Mouse (Mus musculus): Measurements from ENCODE around the gene Focad. TPM values are rescaled to one million over a fixed set of nuclear protein-coding genes. Genes with fewer than 3 reads are reported as not detected.

The Focad gene
- polyA plus RNA-seq, 1 experiment from 2014 or later, result 14.1 TPM

DNA sequence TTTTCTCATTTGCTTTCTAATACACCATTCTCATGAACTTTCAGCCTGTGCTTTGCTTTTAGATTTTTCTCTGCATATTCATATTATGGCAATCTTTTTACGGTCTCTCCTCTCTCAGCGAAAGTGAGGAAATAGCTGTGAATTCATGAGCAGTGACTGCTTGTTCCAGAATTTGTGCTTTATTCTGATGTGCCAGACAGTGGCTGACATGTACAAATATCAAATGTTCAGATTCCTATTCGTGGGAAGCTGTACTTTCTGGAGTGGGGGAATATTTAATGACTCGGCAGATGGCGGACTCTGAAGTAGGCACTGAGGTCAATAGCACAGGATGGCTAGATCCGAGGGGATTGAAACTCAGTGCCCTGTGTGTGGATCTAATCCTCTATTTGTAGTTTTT is 65.3 kb downstream of the Focad start:
- Histone ChIP-seq H3K27me3 (ENCODE audit: low read depth, poor library complexity, severe bottlenecking) (no peaks in the 10 kb centered on the region), H3K9me3 (replicated peaks) (no peaks in the 10 kb centered on the region), H3K4me3 (no peak overlapping the region), H3K36me3 (no peaks in the 10 kb centered on the region), H3K27ac (no peak overlapping the region), H3K4me1 (no peaks in the 10 kb centered on the region)
- 90% methylated on average over 6 of the region's 6 CpGs for WGBS
- DNase-seq (ENCODE audit: low spot score), result no peak

DNA sequence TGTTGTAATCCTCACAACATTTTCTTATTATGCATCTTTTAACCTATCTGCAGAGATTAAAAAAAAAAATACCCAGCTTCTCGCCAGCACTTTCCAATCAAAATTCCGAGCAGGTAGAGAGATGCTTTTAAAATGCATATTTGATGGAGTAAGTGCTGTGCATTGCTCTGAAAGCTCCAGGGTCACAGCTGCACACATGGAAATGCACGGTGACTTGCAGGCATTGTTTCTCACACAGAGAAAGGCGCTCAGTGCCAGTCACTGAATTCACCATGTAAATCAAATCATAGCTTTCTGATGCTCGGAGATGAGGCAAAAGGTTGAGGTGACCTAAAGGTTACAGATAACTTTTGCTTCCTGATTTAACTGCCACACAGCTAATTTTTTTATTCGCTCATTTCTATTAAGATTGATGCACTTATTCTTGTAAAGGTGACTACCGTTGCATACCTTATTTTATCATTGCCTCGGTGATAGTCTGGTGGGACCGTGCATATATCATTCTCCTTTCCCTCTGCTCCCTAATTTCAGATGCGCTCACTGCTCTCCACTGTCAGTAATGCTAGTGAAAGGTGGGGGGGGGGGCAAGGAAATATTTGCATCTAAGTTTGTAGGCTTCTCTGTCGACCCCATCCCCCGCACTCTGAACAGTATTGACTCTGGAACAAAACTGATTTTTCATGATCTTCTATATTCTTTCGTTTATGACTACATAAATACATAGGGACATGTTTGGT is 69.2 kb downstream of the Focad start:
- no peak overlapping the region for H3K4me3 ChIP-seq
- 91% methylated on average over 13 of the region's 13 CpGs for WGBS
- no peaks in the 10 kb centered on the region for H3K9me3 ChIP-seq (replicated peaks)
- no peaks in the 10 kb centered on the region for H3K36me3 ChIP-seq
- no peak for DNase-seq (ENCODE audit: low spot score)
- no peak overlapping the region for H3K27ac ChIP-seq
- no peaks in the 10 kb centered on the region for H3K27me3 ChIP-seq (ENCODE audit: low read depth, poor library complexity, severe bottlenecking)
- no peaks in the 10 kb centered on the region for H3K4me1 ChIP-seq

DNA sequence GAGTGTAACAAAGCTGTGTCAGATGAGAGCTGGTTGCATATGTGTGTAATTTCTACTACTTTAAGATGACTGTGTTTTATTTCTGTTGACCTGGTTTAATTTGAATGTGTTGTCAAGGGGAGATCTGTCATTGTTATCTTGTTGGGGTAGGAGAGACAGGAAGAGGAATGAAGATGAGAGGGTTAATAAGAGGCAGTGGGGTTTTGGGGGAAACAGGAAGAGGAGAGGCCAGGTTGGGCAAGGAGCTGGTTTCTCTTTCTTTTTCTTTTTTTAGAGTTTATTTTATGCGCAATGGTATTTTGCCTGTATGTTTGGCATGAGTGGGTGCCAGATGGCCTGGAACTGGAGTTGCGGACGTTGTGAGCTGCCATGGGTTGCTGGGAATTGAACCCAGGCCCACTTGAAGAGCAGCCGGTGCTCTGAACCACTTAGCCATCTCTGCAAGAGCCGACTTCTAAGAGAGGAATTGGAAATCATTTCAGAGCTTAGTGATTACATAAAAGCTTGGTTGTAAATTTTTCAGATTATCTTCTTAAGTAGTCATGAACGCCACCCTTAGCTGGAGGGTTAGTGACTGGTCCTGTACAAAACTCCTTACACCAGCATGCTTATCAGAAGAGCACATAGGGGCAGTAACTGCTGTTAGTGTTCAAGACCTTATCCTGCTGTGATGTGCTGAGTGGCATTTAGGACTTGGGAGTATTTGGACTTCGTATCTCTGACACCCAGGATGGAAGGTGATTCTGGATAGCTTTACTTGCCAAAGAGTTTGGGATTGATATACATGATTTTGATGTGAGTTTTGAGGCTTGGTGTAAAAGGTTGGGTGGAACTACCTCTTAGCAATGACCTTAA is 72.8 kb downstream of the Focad start:
- no peak for DNase-seq (ENCODE audit: low spot score)
- 89% methylated on average over 7 of the region's 7 CpGs for WGBS
- Histone ChIP-seq H3K4me1 (peaks cover 5% of the 10 kb centered on the region), H3K27me3 (ENCODE audit: low read depth, poor library complexity, severe bottlenecking) (no peaks in the 10 kb centered on the region), H3K4me3 (no peak overlapping the region), H3K9me3 (replicated peaks) (no peaks in the 10 kb centered on the region), H3K27ac (no peak overlapping the region), H3K36me3 (no peaks in the 10 kb centered on the region)

DNA sequence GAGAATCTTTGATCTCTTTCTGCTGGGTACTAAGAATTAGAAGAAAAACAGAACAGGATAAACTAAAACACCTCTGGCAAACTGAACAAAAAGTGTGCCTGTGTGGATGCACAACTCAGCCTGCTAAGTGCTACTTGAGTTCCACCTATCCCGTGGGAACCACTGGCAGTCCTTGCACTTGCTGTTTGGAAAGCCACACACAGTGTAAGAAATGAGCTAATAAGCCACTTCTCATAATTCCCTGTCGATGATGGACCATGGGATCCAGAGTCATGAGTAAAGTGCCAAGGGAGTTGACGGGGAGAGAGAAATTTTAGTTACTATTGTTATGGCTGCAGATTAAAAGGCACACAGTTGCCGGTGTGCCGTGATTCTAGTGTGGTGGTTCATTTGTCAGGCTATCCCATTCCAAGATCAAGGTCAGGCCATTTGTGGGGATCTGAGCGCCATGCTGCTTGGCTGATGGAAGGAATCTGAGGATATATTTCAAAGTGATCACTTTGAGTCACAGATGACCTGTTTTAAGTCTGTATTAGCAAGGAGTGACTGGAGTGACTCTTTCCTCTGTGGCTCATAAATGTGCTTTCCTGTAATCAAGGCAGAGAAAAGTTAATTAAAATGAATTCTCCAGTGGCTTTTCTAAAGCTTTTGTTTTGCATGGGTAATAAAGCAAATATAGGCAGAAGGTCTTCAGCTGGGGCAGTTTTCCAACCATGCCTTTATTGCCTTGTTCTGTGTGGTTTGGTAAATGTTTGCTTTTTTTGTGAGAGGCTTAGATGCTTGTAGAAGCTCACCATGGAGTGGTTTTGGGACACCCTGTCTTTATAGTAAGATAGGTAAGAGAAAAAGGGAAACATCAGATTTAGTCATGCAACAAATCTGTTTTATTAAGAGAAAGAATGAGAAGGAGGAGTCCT is 80.9 kb downstream of the Focad start:
- no peak overlapping the region for H3K27ac ChIP-seq
- no peak for DNase-seq (ENCODE audit: low spot score)
- H3K27me3 ChIP-seq (ENCODE audit: low read depth, poor library complexity, severe bottlenecking), result no peaks in the 10 kb centered on the region
- H3K4me1 ChIP-seq, result no peaks in the 10 kb centered on the region
- 0 out of 2 replicates have a peak, but pooled peaks cover 3% of the 10 kb centered on the region for H3K36me3 ChIP-seq
- WGBS, result 89% methylated on average over 6 of the region's 6 CpGs
- H3K4me3 ChIP-seq, result no peak overlapping the region
- no peaks in the 10 kb centered on the region for H3K9me3 ChIP-seq (replicated peaks)

DNA sequence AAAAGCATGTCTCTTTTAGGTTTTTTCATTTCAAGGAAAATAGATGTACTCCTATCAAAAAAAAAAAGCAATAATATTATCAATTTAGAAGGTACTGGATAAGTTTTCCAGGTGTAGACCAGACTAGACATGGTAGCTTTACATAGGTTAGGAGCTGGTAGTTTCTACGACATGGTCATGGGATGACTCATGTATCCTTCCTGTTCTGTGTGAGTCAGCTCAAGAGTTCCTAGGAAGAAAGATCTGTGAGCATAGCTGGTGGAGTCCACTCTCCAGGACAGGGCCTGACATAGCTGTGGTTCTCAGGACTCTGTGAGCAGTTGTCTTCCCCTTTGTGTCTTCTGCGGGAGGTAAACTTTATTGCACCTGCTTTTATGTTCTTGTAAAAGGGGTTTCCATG is 84.9 kb downstream of the Focad start:
- DNase-seq (ENCODE audit: low spot score), result no peak
- Histone ChIP-seq H3K4me3 (no peak overlapping the region), H3K27me3 (ENCODE audit: low read depth, poor library complexity, severe bottlenecking) (no peaks in the 10 kb centered on the region), H3K27ac (no peak overlapping the region), H3K36me3 (0 out of 2 replicates have a peak, but pooled peaks cover 9% of the 10 kb centered on the region), H3K4me1 (no peaks in the 10 kb centered on the region; the same call in 1 of the 2 replicates), H3K9me3 (replicated peaks) (no peaks in the 10 kb centered on the region)
- WGBS, result 94% methylated on average over 2 of the region's 2 CpGs

DNA sequence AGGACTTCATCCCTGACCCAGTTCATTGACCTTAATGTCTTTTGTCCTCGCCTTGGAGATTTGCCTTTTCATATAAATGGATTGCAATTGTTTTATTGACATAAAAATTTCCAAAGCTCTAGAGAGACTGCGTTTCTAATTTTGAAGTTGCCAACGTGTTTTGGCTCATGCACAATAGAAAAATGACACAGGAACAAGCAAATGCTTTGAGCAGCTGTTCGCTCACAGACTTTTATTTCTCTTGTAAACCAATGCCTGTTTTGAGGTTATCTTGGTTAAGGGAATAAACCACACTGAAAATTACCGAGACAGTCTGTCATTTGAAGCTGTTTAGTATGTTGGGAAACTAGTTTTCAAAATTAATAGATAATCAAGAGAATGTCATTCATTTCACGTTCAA is 89.9 kb downstream of the Focad start:
- 86% methylated on average over 6 of the region's 6 CpGs for WGBS
- no peak overlapping the region for H3K4me3 ChIP-seq
- H3K27me3 ChIP-seq (ENCODE audit: low read depth, poor library complexity, severe bottlenecking), result no peaks in the 10 kb centered on the region
- no peaks in the 10 kb centered on the region; the same call in 1 of the 2 replicates for H3K4me1 ChIP-seq
- no peaks in the 10 kb centered on the region for H3K9me3 ChIP-seq (replicated peaks)
- DNase-seq (ENCODE audit: low spot score), result no peak
- 0 out of 2 replicates have a peak, but pooled peaks cover 5% of the 10 kb centered on the region for H3K36me3 ChIP-seq
- no peak overlapping the region for H3K27ac ChIP-seq

DNA sequence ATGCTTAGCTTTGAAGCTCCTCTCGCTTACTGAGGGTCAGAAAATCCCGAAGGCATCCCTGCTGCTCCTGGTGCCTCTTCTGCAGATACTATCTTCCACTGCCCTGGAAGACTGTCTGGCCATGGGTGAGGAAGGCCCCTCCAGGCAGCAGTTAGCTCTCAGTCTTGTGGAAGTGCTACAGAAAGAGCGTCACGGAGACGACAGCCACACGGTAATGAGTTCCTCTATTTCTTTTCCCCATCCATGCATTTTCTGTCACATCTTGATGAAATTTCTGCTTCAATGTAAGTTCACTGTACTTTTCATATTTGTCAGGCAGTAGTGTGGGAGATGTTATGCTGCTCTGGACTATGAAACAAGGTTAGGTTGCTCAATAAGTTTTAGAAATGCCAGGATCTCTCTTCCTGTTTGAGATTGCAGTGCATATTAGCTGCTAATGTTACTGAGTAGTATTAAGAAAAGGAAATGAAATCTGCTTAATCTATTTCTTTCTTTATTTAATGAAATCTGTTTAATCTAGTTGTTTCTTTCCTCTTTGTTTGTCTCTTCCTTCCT is 91.5 kb downstream of the Focad start:
- no peak for DNase-seq (ENCODE audit: low spot score)
- H3K9me3 ChIP-seq (replicated peaks), result no peaks in the 10 kb centered on the region
- H3K4me1 ChIP-seq, result no peaks in the 10 kb centered on the region; the same call in 1 of the 2 replicates
- H3K27me3 ChIP-seq (ENCODE audit: low read depth, poor library complexity, severe bottlenecking), result no peaks in the 10 kb centered on the region
- H3K4me3 ChIP-seq, result no peak overlapping the region
- H3K27ac ChIP-seq, result no peak overlapping the region
- WGBS, result 89% methylated on average over 6 of the region's 6 CpGs
- H3K36me3 ChIP-seq, result 0 out of 2 replicates have a peak, but pooled peaks cover 5% of the 10 kb centered on the region

- no peaks in the 10 kb centered on the region for H3K27me3 ChIP-seq (ENCODE audit: low read depth, poor library complexity, severe bottlenecking)
- H3K36me3 ChIP-seq, result 0 out of 2 replicates have a peak, but pooled peaks cover 4% of the 10 kb centered on the region
- DNase-seq (ENCODE audit: low spot score), result no peak
- 87% methylated on average over 3 of the region's 3 CpGs for WGBS
- H3K27ac ChIP-seq, result no peak overlapping the region
- H3K9me3 ChIP-seq (replicated peaks), result no peaks in the 10 kb centered on the region
- H3K4me3 ChIP-seq, result no peak overlapping the region
- no peaks in the 10 kb centered on the region; the same call in 1 of the 2 replicates for H3K4me1 ChIP-seq
These were observed 93.2 kb downstream of the Focad start for GRCm38 (mm10) chr4:88187649-88188048.

DNA sequence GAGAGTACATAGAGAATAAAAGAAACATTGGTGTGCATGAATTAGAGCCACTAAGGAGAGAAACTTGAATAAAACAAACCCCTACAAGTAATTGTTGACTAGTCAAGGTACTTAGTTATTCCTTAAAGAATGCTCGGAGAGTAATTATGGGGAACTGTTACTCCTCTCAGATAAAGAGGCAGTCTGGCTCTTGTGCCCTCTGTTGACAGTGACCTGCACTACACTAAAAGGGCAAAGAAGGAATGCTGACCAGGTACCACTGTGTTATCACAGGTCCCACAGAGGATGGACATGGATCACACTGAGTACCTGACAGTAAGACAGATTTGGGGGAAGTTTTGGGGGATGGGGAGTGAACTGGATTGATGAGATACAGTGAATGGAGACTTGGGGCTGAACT is 95.1 kb downstream of the Focad start:
- Histone ChIP-seq H3K4me1 (no peaks in the 10 kb centered on the region), H3K36me3 (no peaks in the 10 kb centered on the region), H3K27me3 (ENCODE audit: low read depth, poor library complexity, severe bottlenecking) (no peaks in the 10 kb centered on the region), H3K9me3 (replicated peaks) (no peaks in the 10 kb centered on the region), H3K4me3 (no peak overlapping the region), H3K27ac (no peak overlapping the region)
- no peak for DNase-seq (ENCODE audit: low spot score)
- WGBS, result 85% methylated on average over 1 of the region's 1 CpGs

DNA sequence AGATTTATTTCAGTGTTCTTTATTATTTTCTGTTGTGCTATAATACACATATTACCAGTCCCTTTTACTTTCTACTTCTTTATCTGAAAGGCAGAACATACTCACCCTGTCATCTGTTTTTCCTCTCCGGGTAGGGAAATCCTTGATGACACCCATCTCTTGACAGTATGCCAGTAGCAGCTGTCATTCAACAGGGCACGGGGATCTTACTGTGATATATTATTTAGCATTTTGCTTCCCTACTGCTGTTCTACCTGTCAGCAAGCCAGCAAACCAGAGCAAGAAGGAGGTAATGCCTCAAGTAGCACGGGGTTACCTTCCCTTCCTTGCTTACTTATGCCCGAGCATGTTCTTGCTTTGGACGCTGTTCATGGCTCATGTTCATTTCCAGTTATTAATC is 99.8 kb downstream of the Focad start:
- no peaks in the 10 kb centered on the region for H3K36me3 ChIP-seq
- no peak overlapping the region for H3K27ac ChIP-seq
- no peak overlapping the region for H3K4me3 ChIP-seq
- no peaks in the 10 kb centered on the region for H3K4me1 ChIP-seq
- no peaks in the 10 kb centered on the region for H3K27me3 ChIP-seq (ENCODE audit: low read depth, poor library complexity, severe bottlenecking)
- no peak for DNase-seq (ENCODE audit: low spot score)
- 91% methylated on average over 5 of the region's 5 CpGs for WGBS
- no peaks in the 10 kb centered on the region for H3K9me3 ChIP-seq (replicated peaks)

DNA sequence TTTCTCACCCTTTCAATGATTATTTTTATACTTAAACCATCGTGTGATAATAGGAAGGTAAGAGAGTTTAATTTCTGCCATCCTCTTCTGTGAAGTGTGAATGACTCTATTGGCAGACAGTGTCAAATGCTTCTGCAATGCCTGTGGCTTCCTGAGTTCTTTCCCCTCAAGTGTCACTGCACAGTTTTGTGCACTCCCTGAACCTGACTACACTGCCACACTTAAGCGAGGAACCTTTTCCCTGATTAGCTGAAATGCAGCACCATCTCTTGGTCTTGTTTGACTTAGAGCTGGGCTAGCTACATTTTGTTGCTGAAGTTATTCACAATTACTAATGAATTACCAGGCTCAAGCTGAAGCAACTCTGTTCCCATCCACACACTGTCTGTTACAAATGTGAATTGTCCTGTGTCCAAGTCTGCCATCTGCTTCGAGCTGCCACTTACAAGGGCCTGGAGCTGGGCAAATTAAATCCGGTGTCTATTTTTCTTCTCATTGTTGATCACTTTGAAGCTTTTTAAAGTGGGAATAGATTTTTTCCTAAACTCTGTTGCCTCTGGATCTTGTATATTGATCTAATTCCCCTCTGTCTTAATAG is 101.6 kb downstream of the Focad start:
- Histone ChIP-seq H3K27ac (no peak overlapping the region), H3K36me3 (no peaks in the 10 kb centered on the region), H3K4me1 (no peaks in the 10 kb centered on the region), H3K4me3 (no peak overlapping the region), H3K9me3 (replicated peaks) (no peaks in the 10 kb centered on the region), H3K27me3 (ENCODE audit: low read depth, poor library complexity, severe bottlenecking) (no peaks in the 10 kb centered on the region)
- no peak for DNase-seq (ENCODE audit: low spot score)
- 91% methylated on average over 4 of the region's 4 CpGs for WGBS

DNA sequence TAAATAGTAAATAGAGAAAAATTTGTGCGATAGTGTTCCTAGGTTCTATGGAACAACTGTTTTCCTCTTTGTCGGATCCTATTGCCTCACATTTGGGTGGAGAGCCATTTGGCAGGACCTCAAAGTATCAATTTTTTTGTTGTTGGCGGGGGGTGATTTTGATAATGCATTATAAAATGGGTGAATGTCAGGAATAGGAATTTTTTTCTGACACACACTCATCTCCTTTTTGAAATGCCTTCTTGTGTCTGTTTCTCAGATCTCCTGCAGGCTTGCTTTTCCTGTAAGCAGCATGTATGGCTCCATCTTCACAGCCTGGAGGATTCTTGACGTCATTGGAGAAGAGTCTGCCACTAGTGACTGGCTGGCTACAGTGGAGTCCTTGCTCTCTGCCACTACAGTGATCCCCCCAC is 102.1 kb downstream of the Focad start:
- no peak for DNase-seq (ENCODE audit: low spot score)
- H3K4me3 ChIP-seq, result no peak overlapping the region
- no peaks in the 10 kb centered on the region for H3K36me3 ChIP-seq
- 94% methylated on average over 4 of the region's 4 CpGs for WGBS
- H3K27me3 ChIP-seq (ENCODE audit: low read depth, poor library complexity, severe bottlenecking), result no peaks in the 10 kb centered on the region
- H3K4me1 ChIP-seq, result no peaks in the 10 kb centered on the region
- H3K27ac ChIP-seq, result no peak overlapping the region
- no peaks in the 10 kb centered on the region for H3K9me3 ChIP-seq (replicated peaks)
